Mouse (Mus musculus): ENCODE results near the gene Pop5. TPM values are rescaled to one million over a fixed set of nuclear protein-coding genes. Genes with fewer than 3 reads are reported as not detected.

The Pop5 gene
- polyA plus RNA-seq, 1 experiment from 2014 or later = 121 TPM

DNA sequence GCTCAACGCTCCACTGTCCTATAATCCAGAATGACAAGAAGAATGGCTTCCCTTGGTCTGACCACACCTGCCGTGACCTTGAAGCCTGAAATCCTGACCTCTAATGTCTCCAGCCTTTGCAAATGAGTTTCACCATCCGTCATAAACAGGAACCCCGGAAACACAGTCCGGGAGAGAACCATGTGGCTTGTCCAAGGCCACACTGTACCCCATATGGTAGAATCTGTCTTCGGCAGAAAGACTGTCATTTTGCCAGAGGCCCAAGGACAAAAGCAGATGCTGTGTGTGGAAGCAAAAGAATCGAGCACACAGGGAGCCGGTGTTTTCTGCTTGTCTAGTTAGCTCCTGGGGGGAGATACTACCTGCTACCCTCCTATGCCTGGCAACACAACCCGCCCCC lies 23.2 kb upstream of the Pop5 start:
- Histone ChIP-seq H3K4me2 (ENCODE audit: low read depth) (no peak overlapping the region), H3K4me1 (ENCODE audit: control insufficient read depth, insufficient read depth, low read length) (peaks cover 10% of the 10 kb centered on the region; the same call in 1 of the 2 replicates)

DNA sequence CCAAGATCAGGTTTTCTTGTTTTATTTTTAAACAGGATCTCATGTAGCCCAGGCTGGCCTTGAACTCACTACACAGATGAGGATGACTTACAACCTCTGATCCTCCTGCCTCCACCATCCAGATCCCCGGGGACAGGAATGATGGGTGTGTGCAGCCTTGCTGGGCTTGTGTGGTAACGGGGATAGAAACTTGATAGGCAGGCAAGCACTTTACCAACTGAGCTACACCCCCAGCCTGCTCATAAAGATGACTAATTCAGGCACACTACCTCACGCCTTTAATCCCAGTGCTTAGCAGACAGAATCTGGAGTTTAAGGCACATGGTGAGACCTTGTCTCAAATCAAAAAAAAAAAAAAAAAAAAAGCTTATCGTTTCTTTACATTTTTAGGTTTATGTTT lies 22.8 kb upstream of the Pop5 start:
- H3K4me1 ChIP-seq (ENCODE audit: control insufficient read depth, insufficient read depth, low read length) = peaks cover 10% of the 10 kb centered on the region; the same call in 1 of the 2 replicates
- DNase-seq (ENCODE audit: low spot score) = no peak
- no peaks in the 10 kb centered on the region for H3K9me3 ChIP-seq (ENCODE audit: control insufficient read depth, low read length)
- 64% methylated on average over 4 of the region's 4 CpGs for WGBS
- H3K4me2 ChIP-seq (ENCODE audit: low read depth) = no peak overlapping the region
- no peaks in the 10 kb centered on the region for H3K27me3 ChIP-seq (ENCODE audit: control insufficient read depth, insufficient read depth, low read length)
- H3K27ac ChIP-seq (ENCODE audit: low read depth, low read length) = no peak overlapping the region
- no peak overlapping the region for H3K4me3 ChIP-seq (ENCODE audit: low read depth, low read length)
- no peak for ATAC-seq (ENCODE audit: insufficient read depth, low FRiP score, low TSS enrichment)
- H3K9ac ChIP-seq (ENCODE audit: low read length) = no peak overlapping the region
- H3K36me3 ChIP-seq (ENCODE audit: control insufficient read depth, insufficient read depth, low read length) = no peaks in the 10 kb centered on the region

More for the DNA sequence above, 23.2 kb upstream of the Pop5 start:
- ATAC-seq (ENCODE audit: insufficient read depth, low FRiP score, low TSS enrichment) (no peak), DNase-seq (ENCODE audit: low spot score) (no peak)
- Histone ChIP-seq H3K9ac (ENCODE audit: low read length) (no peak overlapping the region), H3K27ac (ENCODE audit: low read depth, low read length) (no peak overlapping the region), H3K27me3 (ENCODE audit: control insufficient read depth, insufficient read depth, low read length) (no peaks in the 10 kb centered on the region), H3K9me3 (ENCODE audit: control insufficient read depth, low read length) (no peaks in the 10 kb centered on the region), H3K4me3 (ENCODE audit: low read depth, low read length) (no peak overlapping the region), H3K36me3 (ENCODE audit: control insufficient read depth, insufficient read depth, low read length) (no peaks in the 10 kb centered on the region)
- 82% methylated on average over 9 of the region's 9 CpGs for WGBS

GRCm38 (mm10) chr5:115214864-115215263 lies 20.8 kb upstream of the Pop5 start:
- Histone ChIP-seq H3K4me2 (ENCODE audit: low read depth) (peak overlapping the region; percentile 73), H3K36me3 (ENCODE audit: control insufficient read depth, insufficient read depth, low read length) (no peaks in the 10 kb centered on the region), H3K9me3 (ENCODE audit: control insufficient read depth, low read length) (no peaks in the 10 kb centered on the region), H3K4me1 (ENCODE audit: control insufficient read depth, insufficient read depth, low read length) (0 out of 2 replicates have a peak, but pooled peaks cover 7% of the 10 kb centered on the region), H3K27me3 (ENCODE audit: control insufficient read depth, insufficient read depth, low read length) (no peaks in the 10 kb centered on the region), H3K4me3 (ENCODE audit: low read depth, low read length) (peak overlapping the region; percentile 38), H3K9ac (ENCODE audit: low read length) (peak overlapping the region; percentile 61), H3K27ac (ENCODE audit: low read depth, low read length) (0 out of 2 replicates have a peak overlapping the region, but pooled peaks have one; percentile 34)
- peak; percentile 73 for DNase-seq (ENCODE audit: low spot score)
- whole genome bisulfite sequencing = 0% methylated on average over 17 of the region's 17 CpGs
- ATAC-seq (ENCODE audit: insufficient read depth, low FRiP score, low TSS enrichment) = 0 out of 2 replicates have a peak, but pooled peaks have one; percentile 27

- Histone ChIP-seq H3K9me3 (ENCODE audit: control insufficient read depth, low read length) (no peaks in the 10 kb centered on the region), H3K4me3 (ENCODE audit: low read depth, low read length) (peak overlapping the region; percentile 38), H3K36me3 (ENCODE audit: control insufficient read depth, insufficient read depth, low read length) (no peaks in the 10 kb centered on the region), H3K4me1 (ENCODE audit: control insufficient read depth, insufficient read depth, low read length) (0 out of 2 replicates have a peak, but pooled peaks cover 7% of the 10 kb centered on the region), H3K4me2 (ENCODE audit: low read depth) (peak overlapping the region; percentile 73), H3K9ac (ENCODE audit: low read length) (peak overlapping the region; percentile 61), H3K27me3 (ENCODE audit: control insufficient read depth, insufficient read depth, low read length) (no peaks in the 10 kb centered on the region), H3K27ac (ENCODE audit: low read depth, low read length) (no peak overlapping the region)
- ATAC-seq (ENCODE audit: insufficient read depth, low FRiP score, low TSS enrichment) (no peak), DNase-seq (ENCODE audit: low spot score) (no peak)
- WGBS = 18% methylated on average over 27 of the region's 27 CpGs
Measured at GRCm38 (mm10) chr5:115215273-115216185, 20.1 kb upstream of the Pop5 start.

DNA sequence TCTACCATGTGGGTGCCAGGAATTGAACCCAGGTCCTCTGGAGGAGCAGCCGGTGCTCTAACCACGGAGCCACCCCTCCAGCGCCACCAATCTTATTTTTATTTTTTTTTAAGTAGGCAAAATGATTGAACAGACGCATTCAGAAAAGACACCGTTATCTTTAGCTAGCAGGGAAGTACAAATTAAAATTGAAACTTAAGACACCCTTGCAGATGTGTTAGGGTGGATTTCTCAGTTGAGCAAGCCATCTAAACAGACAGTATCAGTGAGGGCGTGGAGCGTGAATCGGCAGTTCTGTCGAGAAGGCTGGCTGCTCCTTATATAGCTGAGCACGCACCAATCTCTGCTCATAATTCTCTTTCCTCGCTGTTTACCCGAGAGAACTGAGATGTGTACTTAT lies 17.6 kb upstream of the Pop5 start:
- H3K36me3 ChIP-seq (ENCODE audit: control insufficient read depth, insufficient read depth, low read length) = no peaks in the 10 kb centered on the region
- H3K4me2 ChIP-seq (ENCODE audit: low read depth) = no peak overlapping the region
- no peak for DNase-seq (ENCODE audit: low spot score)
- no peak overlapping the region for H3K4me3 ChIP-seq (ENCODE audit: low read depth, low read length)
- H3K27ac ChIP-seq (ENCODE audit: low read depth, low read length) = no peak overlapping the region
- WGBS = 91% methylated on average over 12 of the region's 12 CpGs
- H3K4me1 ChIP-seq (ENCODE audit: control insufficient read depth, insufficient read depth, low read length) = 0 out of 2 replicates have a peak, but pooled peaks cover 7% of the 10 kb centered on the region
- H3K9me3 ChIP-seq (ENCODE audit: control insufficient read depth, low read length) = no peaks in the 10 kb centered on the region
- no peak for ATAC-seq (ENCODE audit: insufficient read depth, low FRiP score, low TSS enrichment)
- no peak overlapping the region for H3K9ac ChIP-seq (ENCODE audit: low read length)
- no peaks in the 10 kb centered on the region for H3K27me3 ChIP-seq (ENCODE audit: control insufficient read depth, insufficient read depth, low read length)

GRCm38 (mm10) chr5:115220931-115221640 lies 14.6 kb upstream of the Pop5 start:
- WGBS = 41% methylated on average over 13 of the region's 13 CpGs
- H3K9ac ChIP-seq (ENCODE audit: low read length) = no peak overlapping the region
- H3K36me3 ChIP-seq (ENCODE audit: control insufficient read depth, insufficient read depth, low read length) = no peaks in the 10 kb centered on the region
- ATAC-seq (ENCODE audit: insufficient read depth, low FRiP score, low TSS enrichment) = no peak
- H3K27me3 ChIP-seq (ENCODE audit: control insufficient read depth, insufficient read depth, low read length) = no peaks in the 10 kb centered on the region
- no peak for DNase-seq (ENCODE audit: low spot score)
- H3K27ac ChIP-seq (ENCODE audit: low read depth, low read length) = no peak overlapping the region
- no peak overlapping the region for H3K4me2 ChIP-seq (ENCODE audit: low read depth)
- no peak overlapping the region for H3K4me3 ChIP-seq (ENCODE audit: low read depth, low read length)
- H3K9me3 ChIP-seq (ENCODE audit: control insufficient read depth, low read length) = no peaks in the 10 kb centered on the region
- no peaks in the 10 kb centered on the region for H3K4me1 ChIP-seq (ENCODE audit: control insufficient read depth, insufficient read depth, low read length)

GRCm38 (mm10) chr5:115222485-115222884 lies 13.2 kb upstream of the Pop5 start:
- no peak overlapping the region for H3K4me2 ChIP-seq (ENCODE audit: low read depth)
- no peaks in the 10 kb centered on the region for H3K27me3 ChIP-seq (ENCODE audit: control insufficient read depth, insufficient read depth, low read length)
- no peak overlapping the region for H3K27ac ChIP-seq (ENCODE audit: low read depth, low read length)
- no peaks in the 10 kb centered on the region for H3K4me1 ChIP-seq (ENCODE audit: control insufficient read depth, insufficient read depth, low read length)
- no peaks in the 10 kb centered on the region for H3K9me3 ChIP-seq (ENCODE audit: control insufficient read depth, low read length)
- no peak overlapping the region for H3K9ac ChIP-seq (ENCODE audit: low read length)
- ATAC-seq (ENCODE audit: insufficient read depth, low FRiP score, low TSS enrichment) (no peak), DNase-seq (ENCODE audit: low spot score) (no peak)
- no peak overlapping the region for H3K4me3 ChIP-seq (ENCODE audit: low read depth, low read length)
- H3K36me3 ChIP-seq (ENCODE audit: control insufficient read depth, insufficient read depth, low read length) = no peaks in the 10 kb centered on the region
- 78% methylated on average over 3 of the region's 3 CpGs for WGBS

DNA sequence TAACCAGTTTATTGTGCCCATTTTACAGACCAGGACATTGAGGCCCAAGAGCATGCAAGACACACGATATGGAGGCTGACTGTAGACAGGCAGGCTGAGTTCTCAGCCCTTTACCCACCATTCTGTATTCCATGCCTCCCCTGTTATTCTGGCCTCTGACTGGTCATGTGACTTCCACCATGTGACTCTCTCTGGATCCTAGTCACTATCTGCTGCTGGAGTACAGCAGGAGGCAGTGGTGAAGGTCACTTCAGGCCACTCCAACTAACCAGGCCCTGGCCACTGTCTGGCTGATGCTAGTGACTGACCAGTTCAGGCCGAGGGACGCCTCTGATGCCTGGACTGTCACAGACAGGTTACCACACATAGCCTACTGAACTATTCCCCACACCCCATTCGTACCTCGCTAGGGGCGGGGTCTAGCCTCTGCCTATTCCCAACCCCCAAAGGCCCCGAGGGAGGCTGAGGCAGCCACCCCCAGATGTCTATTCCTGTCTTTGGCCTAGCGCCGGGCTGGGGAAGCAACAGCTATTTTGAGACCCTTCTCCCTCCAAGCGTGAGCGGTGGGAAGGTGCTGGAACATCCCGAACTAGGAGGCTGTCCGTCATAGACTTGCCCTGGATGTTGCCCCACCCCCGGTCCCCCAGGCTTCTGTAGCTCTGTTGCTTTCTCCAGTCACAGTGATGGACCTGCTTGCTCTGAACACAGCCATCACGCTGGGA lies 4.6 kb upstream of the Pop5 start:
- DNase-seq (ENCODE audit: low spot score) (no peak), ATAC-seq (ENCODE audit: insufficient read depth, low FRiP score, low TSS enrichment) (no peak)
- no peaks in the 10 kb centered on the region for H3K36me3 ChIP-seq (ENCODE audit: control insufficient read depth, insufficient read depth, low read length)
- H3K4me2 ChIP-seq (ENCODE audit: low read depth) = no peak overlapping the region
- H3K4me1 ChIP-seq (ENCODE audit: control insufficient read depth, insufficient read depth, low read length) = peaks cover 5% of the 10 kb centered on the region; the same call in 1 of the 2 replicates
- no peaks in the 10 kb centered on the region for H3K9me3 ChIP-seq (ENCODE audit: control insufficient read depth, low read length)
- H3K9ac ChIP-seq (ENCODE audit: low read length) = no peak overlapping the region
- 55% methylated on average over 15 of the region's 15 CpGs for WGBS
- H3K27me3 ChIP-seq (ENCODE audit: control insufficient read depth, insufficient read depth, low read length) = peaks cover 8% of the 10 kb centered on the region
- H3K27ac ChIP-seq (ENCODE audit: low read depth, low read length) = no peak overlapping the region
- H3K4me3 ChIP-seq (ENCODE audit: low read depth, low read length) = no peak overlapping the region

Data from neural tube, embryonic 11.5 days (tissue).